Mouse (Mus musculus): ENCODE measurements around the gene Kdm5b.

DNA sequence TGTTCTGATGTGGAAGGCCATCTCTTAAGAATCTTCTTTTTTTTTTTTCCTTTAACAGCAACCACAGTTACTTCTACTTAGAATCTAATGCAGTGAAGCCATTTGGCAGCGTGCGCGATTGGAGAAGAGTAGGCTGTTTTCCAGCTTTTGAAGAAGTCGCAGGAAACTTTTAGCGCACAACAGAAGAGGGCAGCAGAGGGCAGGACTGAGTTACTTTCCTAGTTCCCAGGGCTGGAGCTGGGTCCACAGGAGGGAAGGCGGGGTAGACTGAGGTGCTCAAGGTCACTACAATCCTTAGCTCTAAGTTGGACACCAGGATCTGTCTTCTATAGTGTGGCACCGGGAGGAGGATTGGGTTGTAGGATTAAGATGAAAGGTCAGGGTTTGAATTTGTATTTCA is 78.6 kb downstream of the Kdm5b start:
- no peak for TF ChIP-seq POLR2A (IDR thresholded peaks at IDR 0.05; ENCODE audit: borderline replicate concordance, extremely low read depth, insufficient read depth, insufficient read length, poor library complexity, severe bottlenecking)
- TF ChIP-seq CTCF (IDR thresholded peaks at IDR 0.05; ENCODE audit: borderline replicate concordance, extremely low read depth, insufficient read depth, insufficient read length) = peak; percentile 70; the same call in 1 of the 2 replicates

Data from brain, embryonic 14.5 days (tissue).